Mouse (Mus musculus): ENCODE data around the gene Gm10320.

- no peak for TF ChIP-seq POLR2A (IDR thresholded peaks at IDR 0.05; ENCODE audit: low read depth, low read length)
- no peak for TF ChIP-seq CTCF (conservative IDR thresholded peaks at IDR 0.05; ENCODE audit: insufficient read depth, insufficient read length, low read depth, low read length)
Measured at GRCm38 (mm10) chr13:98473034-98473433, 18.8 kb downstream of the Gm10320 start.
